Mouse (Mus musculus): Measurements from ENCODE around the gene Ahdc1.

DNA sequence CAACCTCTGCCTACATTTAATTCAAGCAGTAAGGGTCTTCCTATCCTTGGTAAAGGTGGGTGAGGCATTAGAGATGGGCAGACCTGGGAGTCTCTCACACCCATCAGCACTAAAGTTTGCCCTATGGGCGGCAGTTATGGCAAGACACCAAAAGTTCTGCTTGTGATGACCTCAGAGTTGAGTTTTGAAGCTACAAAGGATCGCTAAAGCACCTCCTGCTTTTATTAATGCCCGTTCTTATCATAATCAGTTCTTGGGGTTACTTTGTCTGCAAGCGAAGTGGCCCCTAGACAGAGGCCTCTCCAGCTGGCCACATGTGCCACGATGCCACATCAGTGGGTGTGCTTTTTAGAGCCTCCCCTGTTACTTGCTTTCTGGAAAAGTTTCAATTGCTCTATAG, 1.4 kb upstream of the Ahdc1 start:
- TF ChIP-seq CTCF (conservative IDR thresholded peaks at IDR 0.05 in 1 of 2, IDR thresholded peaks at IDR 0.05 in 1 of 2; ENCODE audit: low read depth in 2 of 2, low read length in 2 of 2), result no peak
- TF ChIP-seq HCFC1 (IDR thresholded peaks at IDR 0.05; ENCODE audit: low read depth, low read length), result no peak
- no peak for TF ChIP-seq ZMIZ1 (IDR thresholded peaks at IDR 0.05; ENCODE audit: low read depth, low read length)
- TF ChIP-seq EP300 (IDR thresholded peaks at IDR 0.05; ENCODE audit: low read length), result no peak
- TF ChIP-seq CHD1 (IDR thresholded peaks at IDR 0.05; ENCODE audit: low read depth, low read length), result no peak
